Mouse (Mus musculus): ENCODE results near the gene Lsamp. TPM values are rescaled to one million over a fixed set of nuclear protein-coding genes. Genes with fewer than 3 reads are reported as not detected.

The Lsamp gene
- polyA plus RNA-seq, 1 experiment from 2014 or later: 2.1 TPM

DNA sequence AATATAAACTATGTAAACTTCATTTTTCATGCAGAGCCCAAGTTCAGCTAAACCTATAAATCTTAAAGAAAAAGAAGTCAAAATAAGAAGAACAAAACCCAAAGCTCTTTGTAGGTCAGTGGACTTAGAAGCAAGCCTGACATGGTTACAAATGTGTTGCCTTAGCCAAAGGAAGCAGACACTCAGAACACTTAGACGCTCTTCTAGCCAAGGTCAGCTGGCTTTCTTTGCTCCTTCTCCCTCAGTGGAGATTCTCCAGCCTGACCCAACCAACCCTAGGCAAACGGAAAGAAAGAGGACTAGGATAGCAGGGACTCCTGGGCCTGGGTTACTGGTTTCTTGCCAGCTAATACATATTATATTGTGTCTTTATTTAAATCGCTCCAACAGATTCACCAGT lies 2194.7 kb downstream of the Lsamp start:
- no peak overlapping the region for H3K9ac ChIP-seq (ENCODE audit: low read length)
- no peaks in the 10 kb centered on the region for H3K9me3 ChIP-seq (ENCODE audit: control insufficient read depth, low read length)
- H3K27ac ChIP-seq (replicated peaks in 1 of 2; ENCODE audit: control insufficient read depth in 1 of 2, insufficient read depth in 1 of 2, low read depth in 2 of 2, low read length in 2 of 2): no peak overlapping the region
- 70% methylated on average over 3 of the region's 3 CpGs for WGBS
- H3K4me2 ChIP-seq (ENCODE audit: low read length): no peak overlapping the region
- no peak overlapping the region for H3K4me3 ChIP-seq (ENCODE audit: control insufficient read depth in 1 of 2, insufficient read depth in 1 of 2, low read depth in 1 of 2, low read length in 2 of 2)
- H3K36me3 ChIP-seq (ENCODE audit: control insufficient read depth, insufficient read depth, low read length): no peaks in the 10 kb centered on the region
- ATAC-seq (ENCODE audit: insufficient number of reproducible peaks, insufficient read depth, low FRiP score, low read depth): no peak
- H3K27me3 ChIP-seq (ENCODE audit: control insufficient read depth, insufficient read depth, low read length): no peaks in the 10 kb centered on the region
- H3K4me1 ChIP-seq (ENCODE audit: control insufficient read depth in 2 of 2, insufficient read depth in 2 of 2, low read length in 2 of 2): no peaks in the 10 kb centered on the region

- Histone ChIP-seq H3K9me3 (ENCODE audit: control insufficient read depth, low read length) (no peaks in the 10 kb centered on the region), H3K9ac (ENCODE audit: low read length) (no peak overlapping the region), H3K4me3 (ENCODE audit: control insufficient read depth in 1 of 2, insufficient read depth in 1 of 2, low read depth in 1 of 2, low read length in 2 of 2) (no peak overlapping the region), H3K36me3 (ENCODE audit: control insufficient read depth, insufficient read depth, low read length) (no peaks in the 10 kb centered on the region), H3K27ac (replicated peaks in 1 of 2; ENCODE audit: control insufficient read depth in 1 of 2, insufficient read depth in 1 of 2, low read depth in 2 of 2, low read length in 2 of 2) (no peak overlapping the region), H3K4me2 (ENCODE audit: low read length) (no peak overlapping the region), H3K4me1 (ENCODE audit: control insufficient read depth in 2 of 2, insufficient read depth in 2 of 2, low read length in 2 of 2) (no peaks in the 10 kb centered on the region), H3K27me3 (ENCODE audit: control insufficient read depth, insufficient read depth, low read length) (no peaks in the 10 kb centered on the region)
- ATAC-seq (ENCODE audit: insufficient number of reproducible peaks, insufficient read depth, low FRiP score, low read depth): no peak
- WGBS: 79% methylated on average over 6 of the region's 6 CpGs
These were observed 2195.9 kb downstream of the Lsamp start for GRCm38 (mm10) chr16:42180025-42180424.

GRCm38 (mm10) chr16:42180473-42180872 lies 2196.3 kb downstream of the Lsamp start:
- Histone ChIP-seq H3K27me3 (ENCODE audit: control insufficient read depth, insufficient read depth, low read length) (no peaks in the 10 kb centered on the region), H3K36me3 (ENCODE audit: control insufficient read depth, insufficient read depth, low read length) (no peaks in the 10 kb centered on the region), H3K4me3 (ENCODE audit: control insufficient read depth in 1 of 2, insufficient read depth in 1 of 2, low read depth in 1 of 2, low read length in 2 of 2) (no peak overlapping the region), H3K4me1 (ENCODE audit: control insufficient read depth in 2 of 2, insufficient read depth in 2 of 2, low read length in 2 of 2) (no peaks in the 10 kb centered on the region), H3K9ac (ENCODE audit: low read length) (no peak overlapping the region), H3K9me3 (ENCODE audit: control insufficient read depth, low read length) (no peaks in the 10 kb centered on the region), H3K27ac (replicated peaks in 1 of 2; ENCODE audit: control insufficient read depth in 1 of 2, insufficient read depth in 1 of 2, low read depth in 2 of 2, low read length in 2 of 2) (no peak overlapping the region), H3K4me2 (ENCODE audit: low read length) (no peak overlapping the region)
- 93% methylated on average over 11 of the region's 11 CpGs for WGBS
- no peak for ATAC-seq (ENCODE audit: insufficient number of reproducible peaks, insufficient read depth, low FRiP score, low read depth)

DNA sequence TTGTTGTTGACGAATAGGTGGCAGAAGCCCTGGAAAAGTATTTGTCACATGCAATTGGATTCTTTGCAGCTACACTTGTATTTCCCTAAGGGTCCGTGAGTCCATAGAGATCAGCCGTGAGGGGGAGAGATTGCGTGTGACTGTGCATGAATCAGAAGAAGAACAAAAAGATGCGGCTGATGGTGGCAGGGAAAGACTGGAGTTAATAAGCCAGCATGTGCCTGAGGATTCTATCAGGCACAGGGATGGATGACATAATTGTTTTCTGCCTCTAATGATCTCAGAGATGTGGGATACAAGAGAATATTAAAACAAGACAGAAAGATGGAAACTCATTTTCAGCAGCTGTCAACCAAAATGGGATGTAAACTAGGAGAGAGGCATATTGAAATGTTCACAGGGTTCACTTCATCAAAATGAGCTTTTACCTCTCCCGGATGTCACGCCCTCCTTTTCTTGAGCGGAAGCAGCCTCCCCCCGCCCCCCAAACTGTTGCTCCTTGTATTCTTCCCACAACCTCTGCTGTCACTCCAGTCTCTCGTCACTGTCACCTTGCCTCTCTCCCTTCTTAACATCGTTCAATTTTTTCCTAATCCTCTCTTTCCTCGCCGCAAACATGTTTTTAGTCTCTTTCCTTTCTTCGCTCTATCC lies 2205.4 kb downstream of the Lsamp start:
- H3K9me3 ChIP-seq (ENCODE audit: control insufficient read depth, low read length): no peaks in the 10 kb centered on the region
- ATAC-seq (ENCODE audit: insufficient number of reproducible peaks, insufficient read depth, low FRiP score, low read depth): no peak
- H3K36me3 ChIP-seq (ENCODE audit: control insufficient read depth, insufficient read depth, low read length): no peaks in the 10 kb centered on the region
- H3K27me3 ChIP-seq (ENCODE audit: control insufficient read depth, insufficient read depth, low read length): no peaks in the 10 kb centered on the region
- WGBS: 35% methylated on average over 14 of the region's 14 CpGs
- H3K27ac ChIP-seq (replicated peaks in 1 of 2; ENCODE audit: control insufficient read depth in 1 of 2, insufficient read depth in 1 of 2, low read depth in 2 of 2, low read length in 2 of 2): peak overlapping the region in 1 of 2 experiments; percentile 45; a peak in 3 of 4 replicates
- H3K9ac ChIP-seq (ENCODE audit: low read length): peak overlapping the region; percentile 73
- no peaks in the 10 kb centered on the region for H3K4me1 ChIP-seq (ENCODE audit: control insufficient read depth in 2 of 2, insufficient read depth in 2 of 2, low read length in 2 of 2)
- H3K4me2 ChIP-seq (ENCODE audit: low read length): peak overlapping the region; percentile 91
- peak overlapping the region; percentile 59 to 71 for H3K4me3 ChIP-seq (ENCODE audit: control insufficient read depth in 1 of 2, insufficient read depth in 1 of 2, low read depth in 1 of 2, low read length in 2 of 2)

- Histone ChIP-seq H3K4me1 (ENCODE audit: control insufficient read depth in 2 of 2, insufficient read depth in 2 of 2, low read length in 2 of 2) (no peaks in the 10 kb centered on the region), H3K36me3 (ENCODE audit: control insufficient read depth, insufficient read depth, low read length) (no peaks in the 10 kb centered on the region), H3K9me3 (ENCODE audit: control insufficient read depth, low read length) (no peaks in the 10 kb centered on the region), H3K27me3 (ENCODE audit: control insufficient read depth, insufficient read depth, low read length) (no peaks in the 10 kb centered on the region), H3K4me2 (ENCODE audit: low read length) (peak overlapping the region; percentile 91), H3K4me3 (ENCODE audit: control insufficient read depth in 1 of 2, insufficient read depth in 1 of 2, low read depth in 1 of 2, low read length in 2 of 2) (peak overlapping the region; percentile 59 to 71), H3K27ac (replicated peaks in 1 of 2; ENCODE audit: control insufficient read depth in 1 of 2, insufficient read depth in 1 of 2, low read depth in 2 of 2, low read length in 2 of 2) (peak overlapping the region; percentile 93 to 96), H3K9ac (ENCODE audit: low read length) (peak overlapping the region; percentile 83)
- under 1% methylated on average over 43 of the region's 44 CpGs for WGBS
- ATAC-seq (ENCODE audit: insufficient number of reproducible peaks, insufficient read depth, low FRiP score, low read depth): peak; percentile 94
These were observed 2206.2 kb downstream of the Lsamp start for GRCm38 (mm10) chr16:42190114-42191045.

Small RNA genes lying within 50 kb of the gene (microRNA-seq; reads per million reads assigned to microRNA genes)
- gene Gm27887: not detected
- gene Gm47276: not detected

All from heart, embryonic 14.5 days (tissue).